Mouse (Mus musculus): Measurements from ENCODE around the gene Pter.

- TF ChIP-seq HCFC1 (IDR thresholded peaks at IDR 0.05; ENCODE audit: borderline replicate concordance, insufficient read depth, low read length) (no peak), ZNF384 (IDR thresholded peaks at IDR 0.05; ENCODE audit: low read depth, low read length) (no peak), MAFK (IDR thresholded peaks at IDR 0.05; ENCODE audit: insufficient read depth, low read depth, low read length) (no peak)
These were observed 61.3 kb downstream of the Pter start for GRCm38 (mm10) chr2:12984901-12985732.
